Mouse (Mus musculus): ENCODE results near the gene Cdcp2.
A peak's percentile ranks its signal among the peaks of the same experiment; 100 is the strongest.

Cdcp2 gene

DNA sequence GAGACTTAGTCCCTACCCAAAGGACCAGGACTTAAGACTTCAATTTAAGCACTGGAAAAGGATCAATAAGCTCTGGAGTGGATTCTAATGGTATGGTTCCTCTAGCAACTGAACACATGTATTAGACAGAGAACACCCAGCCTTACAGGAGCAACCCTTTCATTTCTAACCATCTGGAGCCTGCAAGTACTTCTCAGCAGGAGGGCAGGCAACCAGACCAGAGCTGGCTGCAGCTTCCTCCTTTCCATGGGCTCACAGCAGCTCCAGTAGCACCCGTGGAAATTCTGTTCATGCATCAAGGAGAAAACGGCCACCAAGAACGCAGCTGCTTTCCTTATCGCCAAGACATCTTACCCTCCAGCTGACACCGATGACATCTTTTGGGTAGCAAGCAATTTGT, 39.0 kb downstream of the Cdcp2 start:
- DNase-seq: no peak

DNA sequence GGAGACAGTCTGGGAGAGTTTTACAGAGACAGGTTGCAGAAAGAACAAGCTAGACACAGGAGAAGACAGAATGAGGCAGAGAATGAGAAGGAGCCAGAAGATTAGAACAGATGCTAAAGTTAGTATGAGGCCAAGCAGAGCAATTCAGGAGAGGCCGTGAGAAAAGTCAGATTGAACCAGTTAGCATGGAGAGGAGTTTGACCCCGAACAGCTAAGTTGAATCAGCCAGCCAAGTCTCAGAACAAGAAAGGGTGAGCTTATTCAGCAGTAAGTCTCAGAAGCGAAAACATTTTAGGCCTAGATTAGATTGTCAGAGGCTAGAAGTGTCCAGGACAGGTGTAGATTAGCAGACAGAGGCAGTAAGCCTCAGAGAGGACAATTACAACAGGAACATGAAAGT, 39.8 kb downstream of the Cdcp2 start:
- no peak for DNase-seq

DNA sequence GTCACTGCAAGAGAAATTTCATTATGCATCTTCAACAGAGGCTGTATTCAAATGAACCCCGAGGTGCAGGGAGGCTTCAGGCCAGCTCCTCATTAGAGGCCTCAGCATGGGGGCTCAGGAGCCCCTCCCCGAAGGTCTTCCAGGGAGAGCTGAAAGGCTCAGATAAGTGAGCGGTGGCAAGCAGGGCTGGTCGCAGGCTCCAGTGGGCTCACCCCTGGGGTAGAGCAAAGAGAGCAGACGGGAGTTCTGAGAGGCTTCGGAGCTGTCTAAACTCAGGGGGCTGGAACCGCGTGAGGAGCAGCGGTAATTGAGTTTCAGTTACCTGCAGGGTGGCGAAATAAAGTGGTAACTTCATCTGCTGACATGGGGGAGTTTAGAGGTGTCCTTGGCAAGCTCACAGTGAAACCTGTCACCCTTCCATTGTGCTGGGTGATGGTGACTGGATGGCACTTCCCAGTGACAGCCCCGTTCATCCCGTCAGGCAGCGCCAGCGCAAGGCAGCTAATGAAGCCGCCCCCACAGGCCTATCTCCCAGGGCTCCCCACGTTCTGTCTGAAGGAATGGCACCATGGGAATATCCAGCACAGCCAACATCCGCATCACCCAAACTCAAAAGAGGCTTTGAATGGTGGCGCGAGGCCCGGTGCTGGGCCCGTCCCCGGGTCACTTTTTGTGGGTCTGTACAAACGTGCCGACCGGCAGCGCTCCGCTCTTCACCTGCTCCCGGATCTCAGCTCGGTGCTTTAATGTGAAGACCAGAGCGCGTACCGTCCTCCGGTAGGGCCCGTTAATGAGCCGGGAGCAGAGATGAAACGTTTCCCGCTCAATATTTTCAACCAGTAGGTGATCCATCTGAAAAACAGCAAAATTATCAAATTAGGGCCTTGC, 42.5 kb downstream of the Cdcp2 start:
- no peak for DNase-seq

DNA sequence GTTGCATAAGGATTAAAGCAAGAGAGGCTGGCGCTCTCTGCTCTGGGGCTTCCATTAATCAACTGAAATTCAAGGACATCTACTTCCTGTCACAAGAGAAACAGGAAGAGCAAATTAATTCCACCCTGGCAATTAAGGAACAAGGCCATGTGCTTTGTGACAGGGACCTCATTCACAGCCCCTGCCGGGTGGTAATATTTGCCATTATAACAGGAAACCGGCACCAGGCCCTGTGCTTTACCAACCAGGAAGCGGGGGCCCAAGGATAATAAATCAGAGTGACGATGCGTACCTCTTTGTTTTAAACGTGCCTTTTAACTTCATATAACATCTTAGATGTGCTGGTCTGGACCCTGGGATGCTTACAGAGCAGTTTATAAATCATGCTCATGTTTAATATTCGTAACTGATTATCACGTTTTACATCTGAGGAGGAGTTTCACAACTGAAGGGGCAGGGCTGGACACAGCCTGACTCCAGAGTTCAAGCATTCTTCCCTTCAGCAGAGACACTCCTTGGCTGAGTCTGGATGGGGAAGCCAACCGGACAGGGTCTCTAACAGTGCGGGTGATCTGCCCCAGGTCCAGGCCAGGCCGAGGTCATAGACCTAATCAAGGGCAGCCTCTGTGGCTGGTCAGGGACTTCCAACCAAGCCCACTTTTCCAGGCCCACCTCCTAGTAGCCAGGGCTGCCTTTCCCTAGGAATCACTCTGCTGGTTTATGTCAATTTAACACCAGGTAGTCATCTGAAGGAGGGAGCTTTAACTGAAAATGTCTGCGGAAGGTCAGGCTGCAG, 43.3 kb downstream of the Cdcp2 start:
- no peak for DNase-seq

DNA sequence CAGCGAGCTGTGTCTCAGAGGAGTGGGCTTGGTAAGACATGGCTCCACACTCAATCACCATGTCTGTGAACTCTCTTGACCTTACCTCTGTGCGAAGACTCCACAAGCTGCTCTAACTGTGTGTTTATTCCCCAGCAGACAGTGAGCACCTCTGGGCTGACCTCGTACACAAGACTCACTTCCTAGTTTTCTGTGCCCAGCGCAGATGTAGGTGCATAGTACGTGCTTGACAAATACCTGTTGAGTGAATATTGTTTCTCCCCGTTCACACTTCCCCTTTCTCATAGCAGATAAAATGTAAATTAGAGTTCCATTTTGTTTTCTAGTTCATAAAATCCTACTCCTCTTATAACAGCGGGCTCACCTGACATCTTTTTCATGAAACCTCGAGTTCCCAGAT, 46.8 kb downstream of the Cdcp2 start:
- no peak for DNase-seq

DNA sequence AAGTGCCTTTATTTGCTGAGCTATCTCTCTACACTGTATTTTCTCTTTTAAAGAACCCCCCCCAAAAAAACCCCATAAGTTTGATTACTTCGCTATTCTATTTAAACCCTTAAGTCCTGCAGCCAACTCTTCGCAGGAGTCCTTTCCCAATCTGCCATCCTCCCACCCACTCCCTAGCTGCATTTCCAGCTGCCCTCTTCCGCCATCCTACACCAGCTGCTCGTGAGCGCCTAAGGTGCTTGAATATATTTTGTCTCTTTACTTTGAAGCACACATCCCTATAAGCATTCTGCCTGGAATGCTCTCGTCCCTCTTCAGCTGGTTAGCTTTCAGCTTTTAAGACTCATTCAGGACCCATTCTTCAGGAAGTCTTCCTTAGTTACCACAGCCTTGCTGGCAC, 54.3 kb downstream of the Cdcp2 start:
- DNase-seq: peak; percentile 25

DNA sequence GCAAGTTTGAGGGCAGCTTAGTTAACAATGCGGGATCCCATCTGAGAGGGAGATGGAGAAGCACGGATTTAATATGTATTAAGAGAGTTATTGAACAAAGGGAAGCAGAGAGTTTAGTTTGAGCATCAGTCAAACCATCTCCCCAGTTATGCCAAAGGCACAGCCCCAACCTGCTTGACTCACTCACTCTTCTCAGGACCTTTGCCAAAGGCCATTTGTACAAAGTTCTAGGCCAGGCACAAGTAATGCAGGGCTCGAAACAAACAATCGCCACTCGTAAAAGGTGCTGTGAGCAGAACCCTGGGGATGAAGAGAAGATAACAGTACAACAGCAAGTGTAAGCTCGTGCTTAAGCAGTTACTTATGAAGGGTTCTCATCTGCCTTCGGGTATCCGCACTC, 55.9 kb downstream of the Cdcp2 start:
- DNase-seq: no peak

DNA sequence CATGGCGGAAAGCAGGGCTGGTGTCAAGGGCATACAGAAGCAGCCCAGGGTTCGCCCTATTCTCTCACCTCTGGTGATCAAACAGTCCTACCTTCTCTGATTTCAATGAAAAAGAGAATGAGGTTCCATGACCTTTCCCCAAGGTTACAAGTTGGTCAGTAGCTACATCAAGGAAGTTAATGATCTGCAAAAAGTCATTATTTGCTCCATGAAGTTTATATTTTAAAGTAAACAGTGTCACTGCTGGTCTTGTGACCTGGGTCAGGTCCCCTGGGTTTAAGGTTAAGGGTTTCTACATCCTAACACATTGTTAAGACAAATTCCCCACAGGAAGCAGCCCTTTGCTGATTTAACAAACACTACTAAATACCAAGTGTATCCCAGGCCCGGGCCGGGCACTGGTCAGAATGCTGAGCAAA, 60.3 kb downstream of the Cdcp2 start:
- DNase-seq: no peak

DNA sequence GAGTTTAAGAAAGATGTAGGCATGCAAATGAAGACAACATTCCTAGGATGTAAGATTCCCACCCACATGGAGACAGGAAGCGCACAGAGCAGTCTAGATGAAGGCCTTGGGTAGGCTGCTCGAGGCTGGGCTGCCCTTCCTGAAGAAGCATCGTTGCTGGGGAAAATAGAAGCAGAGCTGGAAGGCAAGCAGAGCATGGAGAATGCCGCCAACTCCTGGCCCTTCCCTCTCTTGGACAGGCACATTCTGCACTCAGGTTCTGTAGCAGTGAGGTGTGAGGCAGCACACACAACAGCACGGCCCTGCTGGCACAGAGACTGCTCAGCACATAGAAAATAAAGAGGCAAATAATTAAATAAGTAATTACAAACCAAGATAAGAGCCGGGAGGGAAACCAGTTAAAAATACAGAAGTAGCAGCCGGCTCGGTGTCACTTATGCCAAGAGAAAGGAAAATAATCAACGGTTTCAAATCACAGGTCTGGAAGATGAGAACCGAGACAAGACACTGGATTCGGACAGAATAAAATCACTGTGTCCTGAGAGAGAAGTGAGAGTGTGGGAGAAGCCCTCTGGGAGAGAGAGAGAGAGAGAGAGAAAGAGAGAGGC, 62.6 kb downstream of the Cdcp2 start:
- no peak for DNase-seq

DNA sequence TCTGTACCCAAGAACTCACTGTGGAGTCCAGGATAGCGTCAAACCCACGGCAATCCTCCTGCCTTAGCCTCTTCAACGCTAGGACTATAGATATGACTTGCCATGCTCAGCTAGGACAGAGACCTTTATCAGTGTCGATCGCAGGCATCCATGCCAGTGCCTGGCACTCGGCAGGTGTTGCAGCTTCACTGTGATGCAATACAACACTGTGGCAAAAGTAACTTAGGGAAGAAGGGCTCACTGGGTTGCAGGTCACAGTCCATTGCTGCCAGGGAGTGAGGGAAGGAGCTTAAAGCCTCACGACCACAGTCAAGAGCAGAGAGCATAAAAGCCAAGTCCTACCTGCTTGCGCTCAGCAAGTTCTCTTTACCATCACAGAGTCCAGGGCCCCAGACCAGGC, 63.5 kb downstream of the Cdcp2 start:
- DNase-seq: no peak

Measured in right cerebral cortex, postnatal 14 days (tissue).